Mouse (Mus musculus) limb, embryonic 15.5 days (tissue): ENCODE results near the gene Atf3. TPM values are rescaled to one million over a fixed set of nuclear protein-coding genes. Genes with fewer than 3 reads are reported as not detected.

Experiments used
- ATAC-seq: fragments of 200-750 bp; cut with Nextera tagmentation; 2 replicates; pipeline ENCODE4 v1.8.0; 2017; ENCODE audit warnings: low read depth, moderate TSS enrichment; ENCODE audit not compliant: insufficient number of reproducible peaks, low FRiP score, low TSS enrichment
- H3K27ac ChIP-seq: fragments of 300-500 bp; sonication (generic); 2 replicates; pipeline ENCODE4 v1.5.1; 2015; ENCODE audit warnings: moderate library complexity, mild to moderate bottlenecking, inconsistent platforms
- H3K27me3 ChIP-seq: fragments of 300-500 bp; sonication (generic); 2 replicates; pipeline ENCODE4 v1.6.1; 2015; ENCODE audit warnings: inconsistent platforms
- H3K36me3 ChIP-seq: fragments of 300-500 bp; sonication (generic); 2 replicates; pipeline ENCODE4 v1.6.1; 2015; ENCODE audit warnings: inconsistent platforms
- H3K4me1 ChIP-seq: fragments of 300-500 bp; sonication (generic); 2 replicates; pipeline ENCODE4 v1.6.1; 2015; ENCODE audit warnings: inconsistent platforms
- H3K4me2 ChIP-seq: fragments of 300-500 bp; sonication (generic); 2 replicates; pipeline ENCODE4 v1.6.1; 2015; ENCODE audit warnings: mild to moderate bottlenecking, inconsistent platforms
- H3K4me3 ChIP-seq: fragments of 300-500 bp; sonication (generic); 2 replicates; pipeline ENCODE4 v1.5.1; 2015; ENCODE audit warnings: mild to moderate bottlenecking, inconsistent platforms
- H3K9ac ChIP-seq: fragments of 300-500 bp; sonication (generic); 2 replicates; pipeline ENCODE4 v1.6.1; 2015; ENCODE audit warnings: inconsistent platforms
- H3K9me3 ChIP-seq: fragments of 300-500 bp; sonication (generic); 2 replicates; pipeline ENCODE4 v1.6.1; 2016; ENCODE audit warnings: inconsistent platforms
- WGBS: fragments of 180-500 bp; shearing (Covaris S2); methylation state at CpG from one replicate; pipeline ENCODE4 v1.1.7; 2015; 5-methylcytosine and 5-hydroxymethylcytosine counted together
- polyA plus RNA-seq: library from polyadenylated mRNA; unstranded; fragments of >200 nt; fragmentation: Nextera tagmentation; extraction: Ambion mirVana; gene quantifications from 2 replicates; pipeline ENCODE4 v1.2.1, GENCODE M21; 2015

The Atf3 gene
- polyA plus RNA-seq, 1 experiment from 2014 or later: 8.2 TPM

GRCm38 (mm10) chr1:191132934-191133333 lies 84.9 kb downstream of the Atf3 start:
- H3K9ac ChIP-seq: no peak overlapping the region
- WGBS: 67% methylated on average over 5 of the region's 5 CpGs
- no peaks in the 10 kb centered on the region for H3K9me3 ChIP-seq
- no peaks in the 10 kb centered on the region for H3K4me1 ChIP-seq
- no peak overlapping the region for H3K4me3 ChIP-seq
- H3K4me2 ChIP-seq: no peak overlapping the region
- H3K36me3 ChIP-seq: no peaks in the 10 kb centered on the region
- ATAC-seq: no peak
- no peak overlapping the region for H3K27ac ChIP-seq
- no peaks in the 10 kb centered on the region for H3K27me3 ChIP-seq

DNA sequence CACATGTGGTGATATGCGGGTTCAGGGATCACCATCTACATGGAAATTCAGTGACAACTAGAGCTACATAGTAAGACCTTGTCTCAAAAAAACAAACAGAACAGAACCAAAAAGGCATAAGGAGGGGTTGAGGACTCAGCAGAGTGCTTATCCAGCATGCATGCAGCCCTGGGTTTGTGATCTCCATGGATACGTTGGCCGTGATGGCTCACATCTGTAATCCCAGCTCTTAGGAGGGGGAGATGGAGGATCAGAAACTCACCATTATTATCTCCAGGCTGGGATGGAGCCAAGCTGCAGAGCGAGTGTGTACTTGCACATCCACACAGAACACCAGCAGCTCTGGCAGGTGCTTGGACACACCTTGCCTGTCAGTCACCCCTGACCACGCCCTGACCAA lies 85.6 kb downstream of the Atf3 start:
- WGBS: 62% methylated on average over 5 of the region's 5 CpGs
- Histone ChIP-seq H3K9me3 (no peaks in the 10 kb centered on the region), H3K9ac (no peak overlapping the region), H3K27me3 (no peaks in the 10 kb centered on the region), H3K27ac (no peak overlapping the region), H3K4me1 (no peaks in the 10 kb centered on the region), H3K4me2 (no peak overlapping the region), H3K4me3 (no peak overlapping the region), H3K36me3 (no peaks in the 10 kb centered on the region)
- ATAC-seq: no peak

DNA sequence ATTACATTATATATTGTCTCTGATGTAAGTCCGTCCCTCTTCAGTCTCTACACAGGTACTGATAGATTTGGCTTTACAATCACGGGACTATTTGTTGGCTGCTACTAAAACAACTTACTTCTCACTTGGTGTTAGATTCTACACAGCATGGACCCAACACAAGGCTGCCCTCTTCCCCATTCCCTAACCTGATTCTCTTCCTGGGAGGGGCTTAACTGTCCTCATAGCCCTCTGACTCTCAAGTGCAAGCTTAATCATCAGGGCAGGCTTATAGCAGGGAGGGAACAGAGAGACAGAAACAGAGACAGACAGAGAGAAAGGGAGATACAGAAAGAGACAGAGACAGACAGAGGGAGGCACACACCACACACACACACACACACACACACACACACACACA lies 86.1 kb downstream of the Atf3 start:
- ATAC-seq: no peak
- Histone ChIP-seq H3K36me3 (no peaks in the 10 kb centered on the region), H3K27me3 (no peaks in the 10 kb centered on the region), H3K4me3 (no peak overlapping the region), H3K9me3 (no peaks in the 10 kb centered on the region), H3K4me2 (no peak overlapping the region), H3K4me1 (no peaks in the 10 kb centered on the region), H3K27ac (no peak overlapping the region), H3K9ac (no peak overlapping the region)
- 82% methylated on average over 2 of the region's 2 CpGs for WGBS

DNA sequence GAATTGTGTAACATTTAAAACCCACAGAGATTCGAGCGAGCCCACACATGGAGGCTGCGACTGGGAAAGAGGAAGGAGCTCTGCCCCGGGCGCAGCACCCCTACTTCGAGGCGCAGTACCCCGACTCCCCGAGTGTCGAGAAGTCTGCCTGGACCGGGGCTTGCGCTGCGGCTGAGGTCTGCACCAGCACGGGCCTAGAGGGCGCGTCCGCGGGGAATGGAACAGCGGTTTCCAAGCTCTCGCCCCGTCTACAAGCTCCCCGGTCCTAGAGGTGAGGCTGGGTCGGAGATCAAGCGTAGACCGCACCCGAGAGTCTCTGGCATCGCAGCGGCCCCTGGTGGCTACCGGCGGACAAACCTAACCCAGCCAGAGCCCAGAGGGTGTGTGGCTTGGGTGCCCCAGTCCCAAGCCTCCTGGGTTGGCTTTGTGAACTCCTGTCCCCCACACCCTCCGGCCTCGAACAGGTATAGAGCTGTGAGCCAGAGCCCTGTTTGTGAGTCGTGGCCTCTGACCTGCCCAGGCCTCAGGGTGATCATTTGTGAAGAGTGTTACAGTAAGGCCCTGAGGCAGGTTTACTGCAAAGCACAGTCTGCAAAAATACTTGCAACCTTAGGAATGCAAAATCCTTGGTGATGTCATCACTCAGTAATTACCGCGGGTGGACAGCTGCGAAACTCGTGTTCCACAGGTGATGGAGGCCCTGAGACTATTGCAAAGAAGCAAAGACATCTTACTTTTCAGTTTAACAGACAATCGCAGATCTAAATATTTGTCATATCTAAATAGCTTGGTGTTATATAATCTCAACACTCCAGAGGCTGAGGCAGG lies 91.8 kb downstream of the Atf3 start:
- no peak overlapping the region for H3K9ac ChIP-seq
- 0 out of 2 replicates have a peak, but pooled peaks cover 8% of the 10 kb centered on the region for H3K27me3 ChIP-seq
- peak overlapping the region; percentile 73 for H3K4me2 ChIP-seq
- H3K36me3 ChIP-seq: no peaks in the 10 kb centered on the region
- peak overlapping the region; percentile 40 for H3K4me3 ChIP-seq
- H3K9me3 ChIP-seq: no peaks in the 10 kb centered on the region
- H3K27ac ChIP-seq: no peak overlapping the region
- WGBS: 13% methylated on average over 38 of the region's 38 CpGs
- H3K4me1 ChIP-seq: peaks cover 9% of the 10 kb centered on the region
- peak; percentile 67; the same call in 1 of the 2 replicates for ATAC-seq

DNA sequence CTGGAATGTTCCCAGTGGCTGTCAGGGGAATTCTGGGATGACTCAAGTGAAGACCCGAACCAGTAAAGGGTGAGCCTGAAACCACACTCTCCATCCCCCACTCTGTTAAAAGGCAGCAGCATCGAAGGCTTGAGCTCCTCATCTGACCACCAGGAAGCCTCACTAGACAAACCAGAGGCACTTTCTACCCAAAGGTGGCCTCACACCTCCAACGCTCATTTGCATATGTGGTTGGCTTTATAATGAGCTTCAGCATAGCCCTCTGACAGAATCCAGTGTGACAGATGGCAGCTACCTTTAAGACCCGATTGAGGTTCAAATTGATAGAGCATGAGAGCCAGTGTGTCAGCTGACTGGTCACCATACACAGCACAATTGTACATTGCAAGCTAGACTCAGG lies 93.6 kb downstream of the Atf3 start:
- Histone ChIP-seq H3K4me1 (peaks cover 9% of the 10 kb centered on the region), H3K4me2 (no peak overlapping the region), H3K27me3 (0 out of 2 replicates have a peak, but pooled peaks cover 8% of the 10 kb centered on the region), H3K9me3 (no peaks in the 10 kb centered on the region), H3K9ac (no peak overlapping the region), H3K36me3 (no peaks in the 10 kb centered on the region), H3K27ac (no peak overlapping the region), H3K4me3 (no peak overlapping the region)
- 62% methylated on average over 4 of the region's 4 CpGs for WGBS
- no peak for ATAC-seq

- 0 out of 2 replicates have a peak, but pooled peaks cover 8% of the 10 kb centered on the region for H3K27me3 ChIP-seq
- ATAC-seq: no peak
- H3K36me3 ChIP-seq: no peaks in the 10 kb centered on the region
- no peak overlapping the region for H3K27ac ChIP-seq
- H3K4me2 ChIP-seq: no peak overlapping the region
- no peaks in the 10 kb centered on the region for H3K9me3 ChIP-seq
- H3K4me3 ChIP-seq: no peak overlapping the region
- no peak overlapping the region for H3K9ac ChIP-seq
- peaks cover 9% of the 10 kb centered on the region for H3K4me1 ChIP-seq
- WGBS: 70% methylated on average over 2 of the region's 2 CpGs
Observed at GRCm38 (mm10) chr1:191123696-191124095, 94.1 kb downstream of the Atf3 start.

DNA sequence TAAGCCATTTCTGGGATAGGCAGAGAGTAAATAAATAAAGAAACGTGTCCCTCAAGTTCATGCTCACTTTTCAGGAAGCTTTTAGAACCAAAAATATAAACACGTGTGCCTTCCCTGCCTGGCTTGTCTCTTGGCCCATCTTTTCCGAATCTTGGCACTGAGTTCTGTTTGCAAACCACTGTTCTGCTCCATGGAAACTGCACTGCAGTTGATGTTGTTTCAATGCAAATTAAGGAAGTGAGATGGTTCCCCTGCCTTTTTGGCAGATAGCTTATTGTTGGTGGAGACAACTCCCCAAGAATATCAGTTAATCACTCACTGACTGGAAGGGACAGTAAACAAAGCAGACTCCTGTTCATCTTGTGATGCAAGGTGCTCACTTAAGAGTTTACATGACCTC lies 95.1 kb downstream of the Atf3 start:
- Histone ChIP-seq H3K9me3 (no peaks in the 10 kb centered on the region), H3K27ac (no peak overlapping the region), H3K4me1 (peaks cover 9% of the 10 kb centered on the region), H3K36me3 (no peaks in the 10 kb centered on the region), H3K27me3 (0 out of 2 replicates have a peak, but pooled peaks cover 8% of the 10 kb centered on the region), H3K9ac (no peak overlapping the region), H3K4me3 (no peak overlapping the region), H3K4me2 (no peak overlapping the region)
- WGBS: 71% methylated on average over 3 of the region's 3 CpGs
- no peak for ATAC-seq

Other genes starting within 250 kb of the Atf3 start
- gene Vash2, start 238.7 kb downstream of the Atf3 start, polyA plus RNA-seq: 45.1 and 51.9 TPM in 2 replicates
- 4.0 and 5.2 TPM in 2 replicates for gene Flvcr1, start 191.9 kb downstream of the Atf3 start, polyA plus RNA-seq
- gene Spata45, start 181.4 kb downstream of the Atf3 start, polyA plus RNA-seq: not detected in 2 replicates
- 12.6 and 14.2 TPM in 2 replicates for gene Tatdn3, start 155.1 kb downstream of the Atf3 start, polyA plus RNA-seq
- 16.8 and 19.4 TPM in 2 replicates for gene Nsl1, start 155.0 kb downstream of the Atf3 start, polyA plus RNA-seq
- gene Batf3, start 120.2 kb downstream of the Atf3 start, polyA plus RNA-seq: 9.8 and 12.8 TPM in 2 replicates
- not detected in 2 replicates for gene Fam71a, start 53.2 kb downstream of the Atf3 start, polyA plus RNA-seq
- gene Nenf, start 100.2 kb upstream of the Atf3 start, polyA plus RNA-seq: 111 and 112 TPM in 2 replicates
- gene Tmem206, start 107.9 kb upstream of the Atf3 start, polyA plus RNA-seq: 17.8 and 18.5 TPM in 2 replicates
- gene Ppp2r5a, start 185.2 kb upstream of the Atf3 start, polyA plus RNA-seq: 19.0 and 20.6 TPM in 2 replicates